Mouse (Mus musculus) forebrain, embryonic 13.5 days (tissue): ENCODE data around the gene Olfr527. TPM values are rescaled to one million over a fixed set of nuclear protein-coding genes. Genes with fewer than 3 reads are reported as not detected.

Source experiments
- polyA plus RNA-seq: library from polyadenylated mRNA; unstranded; fragments of >200 nt; fragmentation: Nextera tagmentation; extraction: Ambion mirVana; gene quantifications from 2 replicates; pipeline ENCODE4 v1.2.1, GENCODE M21; 2015

The Olfr527 gene
- polyA plus RNA-seq, 1 experiment from 2014 or later: not detected

Other genes starting within 250 kb of the Olfr527 start
- gene Prap1, start 240.6 kb upstream of the Olfr527 start, polyA plus RNA-seq: not detected in 2 replicates
- 19.3 and 19.6 TPM in 2 replicates for gene Fuom, start 231.6 kb upstream of the Olfr527 start, polyA plus RNA-seq
- 7.5 and 9.7 TPM in 2 replicates for gene Paox, start 218.2 kb upstream of the Olfr527 start, polyA plus RNA-seq
- gene Echs1, start 217.5 kb upstream of the Olfr527 start, polyA plus RNA-seq: 126 and 128 TPM in 2 replicates
- gene Mtg1, start 196.5 kb upstream of the Olfr527 start, polyA plus RNA-seq: 35.3 and 38.7 TPM in 2 replicates
- gene Sprn, start 179.1 kb upstream of the Olfr527 start, polyA plus RNA-seq: 3.3 and 5.3 TPM in 2 replicates
- gene Olfr522, start 169.3 kb upstream of the Olfr527 start, polyA plus RNA-seq: not detected in 2 replicates
- not detected in 2 replicates for gene Olfr523, start 160.8 kb upstream of the Olfr527 start, polyA plus RNA-seq
- gene Olfr524, start 128.1 kb upstream of the Olfr527 start, polyA plus RNA-seq: not detected in 2 replicates
- gene Cd163l1, start 115.8 kb upstream of the Olfr527 start, polyA plus RNA-seq: not detected in 2 replicates
- gene 5830411N06Rik, start 86.7 kb upstream of the Olfr527 start, polyA plus RNA-seq: not detected in 2 replicates
- not detected in 2 replicates for gene Olfr525, start 13.2 kb upstream of the Olfr527 start, polyA plus RNA-seq
- gene Olfr60, start 27.7 kb downstream of the Olfr527 start, polyA plus RNA-seq: not detected in 2 replicates
- gene Olfr530, start 42.3 kb downstream of the Olfr527 start, polyA plus RNA-seq: not detected in 2 replicates
- gene Olfr531, start 68.9 kb downstream of the Olfr527 start, polyA plus RNA-seq: not detected in 2 replicates
- gene Olfr532, start 87.6 kb downstream of the Olfr527 start, polyA plus RNA-seq: not detected in 2 replicates
- not detected in 2 replicates for gene Olfr533, start 129.4 kb downstream of the Olfr527 start, polyA plus RNA-seq
- gene Olfr535, start 150.2 kb downstream of the Olfr527 start, polyA plus RNA-seq: not detected in 2 replicates
- not detected in 2 replicates for gene Olfr536, start 173.4 kb downstream of the Olfr527 start, polyA plus RNA-seq
- gene Olfr538, start 233.9 kb downstream of the Olfr527 start, polyA plus RNA-seq: not detected in 2 replicates